Mouse (Mus musculus) liver, embryonic 14.5 days (tissue): ENCODE measurements around the gene Hyal3.

ENCODE experiments used
- CTCF ChIP-seq: IDR thresholded peaks from 2 replicates; pipeline ENCODE4 v1.5.1; 2016; ENCODE audit warnings: antibody characterized with exemption, low read depth, control low read depth
- EP300 ChIP-seq: IDR thresholded peaks from 2 replicates; pipeline ENCODE4 v1.6.1; 2016; ENCODE audit warnings: antibody characterized with exemption, low read depth

GRCm38 (mm10) chr9:107627387-107628255 is 47.0 kb downstream of the Hyal3 start:
- TF ChIP-seq CTCF (no peak), EP300 (no peak)
